Mouse (Mus musculus): ENCODE measurements around the gene Gnb4.

The Gnb4 gene

GRCm38 (mm10) chr3:32611606-32612170 lies 4.7 kb downstream of the Gnb4 start:
- peak in 1 of 2 experiments; percentile 24 for DNase-seq

GRCm38 (mm10) chr3:32610560-32610959 lies 5.8 kb downstream of the Gnb4 start:
- DNase-seq: peak; percentile 71 to 75

DNA sequence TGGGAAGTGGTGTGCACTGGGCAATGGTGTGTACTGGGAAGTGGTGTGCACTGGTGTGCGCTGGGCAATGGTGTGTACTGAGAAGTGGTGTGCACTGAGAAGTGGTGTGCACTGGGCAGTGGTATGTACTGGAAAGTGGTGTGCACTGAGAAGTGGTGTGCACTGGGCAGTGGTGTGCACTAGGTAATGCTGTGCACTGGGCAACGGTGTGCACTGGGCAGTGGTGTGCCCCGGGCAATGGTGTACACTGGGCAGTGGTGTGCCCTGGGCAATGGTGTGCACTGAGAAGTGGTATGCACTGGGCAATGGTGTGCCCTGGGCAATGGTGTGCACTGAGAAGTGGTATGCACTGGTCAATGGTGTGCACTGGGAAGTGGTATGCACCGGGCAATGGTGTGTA lies 7.2 kb downstream of the Gnb4 start:
- no peak for DNase-seq

DNA sequence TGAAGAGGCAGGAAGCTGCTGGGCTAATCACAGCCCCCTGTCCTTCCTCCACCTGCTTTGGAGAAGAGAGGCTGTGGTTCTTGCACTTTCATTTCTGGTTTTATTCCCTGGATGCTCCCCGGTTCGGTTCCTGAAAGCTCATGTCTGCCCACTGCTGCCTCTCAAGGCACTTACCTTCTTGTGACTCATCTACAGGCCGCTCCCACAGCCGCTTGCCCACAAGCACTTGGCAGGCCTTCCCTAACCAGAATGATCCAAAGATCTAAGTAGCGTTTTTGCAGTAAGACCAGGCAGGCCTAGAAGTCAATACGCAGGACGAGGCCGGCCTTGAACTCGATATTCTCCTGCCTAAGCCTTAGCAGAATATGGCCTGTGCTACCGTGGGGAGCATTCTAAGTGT lies 15.3 kb downstream of the Gnb4 start:
- DNase-seq: no peak

- DNase-seq: no peak
Measured at GRCm38 (mm10) chr3:32599328-32599727, 17.1 kb downstream of the Gnb4 start.

GRCm38 (mm10) chr3:32595080-32595479 lies 21.3 kb downstream of the Gnb4 start:
- no peak for DNase-seq

DNA sequence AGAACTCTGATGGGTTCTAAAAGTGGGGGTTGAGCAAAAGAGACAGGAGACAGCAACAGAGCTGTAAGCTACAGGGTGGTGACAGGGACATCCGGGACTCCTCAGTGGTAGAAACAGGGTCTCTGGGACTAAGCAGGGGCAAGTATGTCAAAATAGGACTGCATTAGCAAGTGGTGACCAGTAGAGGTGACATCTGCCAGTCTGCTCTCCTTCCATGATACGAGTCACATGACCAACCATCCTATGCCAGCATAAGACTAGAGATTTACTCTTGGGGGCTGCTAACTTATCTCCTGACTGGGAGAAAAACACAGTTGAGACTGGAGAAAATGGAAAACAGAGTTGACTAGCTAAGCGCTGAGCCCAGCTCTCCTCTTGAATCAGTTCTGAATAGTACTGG lies 30.1 kb downstream of the Gnb4 start:
- no peak for DNase-seq

DNA sequence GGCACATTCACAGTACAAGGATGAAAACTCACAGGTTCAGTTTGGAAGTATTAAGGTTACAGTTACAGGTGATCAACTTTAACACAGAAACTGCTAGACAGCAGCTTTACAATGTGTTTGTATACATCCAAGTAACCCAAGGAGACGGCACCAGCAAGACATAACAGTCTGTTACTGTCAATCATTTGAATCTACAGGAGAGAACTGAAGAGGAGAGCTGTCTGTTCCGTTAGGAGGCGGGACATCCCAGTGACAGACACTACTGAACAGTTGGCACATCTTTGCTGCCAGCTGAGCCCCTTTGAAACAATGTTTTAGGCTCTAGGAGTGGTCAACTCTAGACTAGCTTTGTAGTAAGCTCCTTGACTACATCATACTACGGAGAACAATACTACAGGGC lies 32.9 kb downstream of the Gnb4 start:
- DNase-seq: no peak

DNA sequence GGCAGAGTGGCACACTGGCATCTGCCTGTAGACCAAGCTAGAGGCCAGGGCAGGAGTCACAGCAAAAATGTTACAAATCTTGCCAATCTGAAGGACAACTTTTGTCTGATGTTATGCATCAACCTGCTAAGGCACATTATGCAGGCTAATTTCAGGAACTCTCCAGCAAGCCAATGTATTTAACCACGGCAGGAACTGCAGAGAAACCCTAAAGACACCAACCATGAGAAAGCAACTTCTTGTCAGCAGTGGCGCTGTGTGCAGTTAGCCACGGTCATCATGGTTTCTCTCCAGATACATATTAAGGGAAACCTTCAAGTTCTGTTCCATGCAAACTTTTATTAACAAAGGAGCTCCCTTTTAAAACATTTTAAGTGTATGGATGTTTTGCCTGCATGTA lies 34.5 kb downstream of the Gnb4 start:
- DNase-seq: no peak

- DNase-seq: no peak
Measured at GRCm38 (mm10) chr3:32580738-32581137, 35.6 kb downstream of the Gnb4 start.

DNA sequence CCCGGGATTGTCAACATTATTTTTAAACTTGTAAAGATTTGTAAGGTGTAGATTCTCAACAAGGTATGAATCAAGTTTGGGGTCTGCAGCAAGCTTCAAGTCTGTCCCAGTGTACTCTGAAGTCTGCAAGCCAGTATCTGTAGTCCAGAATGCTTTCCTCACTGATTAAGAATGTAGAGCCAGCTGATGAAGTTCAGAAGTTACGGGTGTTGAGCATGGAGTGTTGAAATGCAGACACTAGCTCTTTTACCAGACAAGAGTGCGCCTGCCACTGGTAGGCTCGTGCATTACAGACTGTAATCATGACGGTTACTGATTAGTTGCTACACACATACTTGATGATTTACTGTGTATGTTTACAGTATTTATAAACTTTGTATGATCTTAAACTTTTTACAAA lies 37.6 kb downstream of the Gnb4 start:
- DNase-seq: no peak

- DNase-seq: no peak
Measured at GRCm38 (mm10) chr3:32575151-32575550, 41.2 kb downstream of the Gnb4 start.

DNA sequence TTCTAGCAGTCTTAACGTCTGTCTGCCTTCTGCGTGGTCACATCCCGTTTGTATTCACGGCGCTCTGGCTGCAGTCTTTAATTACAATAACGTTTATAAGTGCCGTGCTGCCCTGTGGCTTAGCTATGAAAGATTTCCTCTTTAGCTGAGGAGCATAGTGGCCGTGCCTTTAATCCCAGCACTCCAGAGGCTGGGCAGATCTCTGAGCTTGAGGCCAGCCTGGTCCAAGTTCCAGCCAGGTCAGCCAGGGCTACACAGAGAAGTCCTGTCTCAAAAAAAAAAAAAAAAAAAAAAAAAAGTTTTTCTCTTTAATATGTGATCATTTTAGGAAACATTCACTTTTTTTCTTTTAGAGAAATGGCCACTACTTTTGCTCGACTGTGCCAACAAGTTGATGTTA lies 42.5 kb downstream of the Gnb4 start:
- no peak for DNase-seq

- DNase-seq: no peak
Measured at GRCm38 (mm10) chr3:32573086-32573485, 43.3 kb downstream of the Gnb4 start.

- no peak for DNase-seq
Measured at GRCm38 (mm10) chr3:32563401-32563800, 53.0 kb downstream of the Gnb4 start.

- no peak for DNase-seq
Measured at GRCm38 (mm10) chr3:32553061-32553460, 63.3 kb downstream of the Gnb4 start.

DNA sequence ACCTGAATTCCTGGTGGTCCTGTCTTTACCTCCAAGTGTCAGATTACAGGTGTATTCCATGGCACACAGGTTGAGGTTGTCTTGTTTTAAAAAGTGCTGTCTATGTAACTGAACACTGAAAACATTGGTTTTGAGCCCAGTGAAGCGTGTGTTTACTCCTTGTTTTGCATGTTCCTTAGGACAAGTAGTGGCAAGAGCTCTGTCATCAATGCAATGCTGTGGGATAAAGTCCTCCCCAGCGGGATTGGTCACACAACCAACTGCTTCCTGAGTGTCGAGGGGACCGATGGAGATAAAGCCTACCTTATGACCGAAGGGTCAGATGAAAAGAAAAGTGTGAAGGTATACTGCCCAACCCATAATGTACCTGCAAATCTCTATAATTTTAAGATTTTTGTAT lies 78.3 kb downstream of the Gnb4 start:
- DNase-seq: no peak

DNA sequence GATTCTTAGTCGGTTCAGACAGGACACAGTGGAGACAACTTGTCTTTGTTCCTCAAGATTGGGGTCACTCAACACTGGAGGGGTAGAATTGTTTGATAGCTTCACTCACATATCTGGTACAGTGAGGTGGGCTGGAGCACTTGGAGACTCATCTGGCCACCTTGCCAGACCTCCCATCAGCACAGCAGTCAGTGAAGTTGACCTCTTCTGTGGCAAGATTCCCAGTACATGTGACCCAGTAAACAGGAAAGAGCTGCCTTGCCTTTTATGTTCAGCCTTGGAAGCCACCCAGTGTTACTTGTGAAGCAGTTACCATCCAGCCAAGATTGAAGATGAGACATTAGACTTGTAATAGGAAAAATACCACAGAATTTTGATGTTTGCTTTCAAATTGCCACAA lies 78.8 kb downstream of the Gnb4 start:
- DNase-seq: peak; percentile 26 to 34

DNA sequence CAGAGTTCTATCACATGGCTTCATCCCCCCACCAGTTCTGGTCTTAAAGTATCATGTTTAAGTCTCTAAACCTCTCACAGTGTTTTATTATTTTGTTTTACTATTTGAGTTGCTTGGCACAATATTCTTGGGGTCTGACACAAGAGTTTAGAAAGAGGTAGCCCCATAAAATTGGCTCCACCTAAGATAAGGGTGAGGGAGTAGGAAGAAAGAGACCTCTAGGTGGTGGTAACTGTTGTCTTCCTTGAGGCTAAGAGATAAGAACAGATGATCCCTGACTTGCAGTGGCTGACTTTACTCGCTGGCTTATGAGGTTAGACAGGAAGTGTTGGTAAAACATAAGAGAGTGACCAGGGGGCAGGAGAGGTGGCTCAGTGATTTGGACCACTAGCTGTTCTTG lies 80.7 kb downstream of the Gnb4 start:
- no peak for DNase-seq

All from cerebellum, postnatal 14 days (tissue).